Mouse (Mus musculus): ENCODE results near the gene Galnt7. TPM values are rescaled to one million over a fixed set of nuclear protein-coding genes. Genes with fewer than 3 reads are reported as not detected.
A peak's percentile ranks its signal among the peaks of the same experiment; 100 is the strongest.

The Galnt7 gene
- total RNA-seq, 4 experiments from 2014 or later: 10.1 to 12.0 (median 10.4) TPM

- peak in 1 of 2 experiments; percentile 62 for DNase-seq (ENCODE audit: low spot score in 2 of 2)
These were observed 149.2 kb downstream of the Galnt7 start for GRCm38 (mm10) chr8:57503641-57504040.

DNA sequence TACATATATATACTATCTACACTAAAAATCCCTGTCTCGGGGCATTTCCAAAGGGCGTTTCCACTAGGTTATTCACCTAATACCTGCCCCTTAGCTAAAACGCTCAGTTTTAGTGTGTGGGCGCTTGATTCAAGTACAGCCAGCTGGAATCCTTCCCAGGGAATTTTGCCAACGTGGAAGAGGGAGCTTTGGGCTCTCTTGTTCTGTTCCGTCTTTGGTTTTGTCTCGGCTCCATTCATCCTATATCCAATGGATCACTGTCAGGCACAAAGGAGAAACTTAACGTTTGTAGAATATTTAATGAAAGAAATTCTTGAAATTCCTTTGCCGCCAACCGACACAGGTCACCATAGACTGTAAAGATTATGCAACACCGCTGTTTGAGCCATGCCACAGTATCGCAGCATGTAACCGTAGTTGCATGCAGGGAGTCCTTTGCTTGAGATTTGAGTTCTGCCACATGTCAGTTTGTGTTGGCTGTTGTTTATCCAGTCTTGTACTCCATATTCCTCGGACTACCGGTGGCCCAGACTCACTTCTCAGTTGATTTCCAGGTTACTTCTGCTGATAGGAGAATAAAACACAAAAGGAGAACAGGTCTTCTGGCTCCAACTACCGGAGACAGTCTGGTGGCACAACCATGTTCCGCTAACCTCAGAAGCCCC, 153.9 kb downstream of the Galnt7 start:
- no peak for DNase-seq (ENCODE audit: low spot score in 2 of 2)

- no peak for DNase-seq (ENCODE audit: low spot score in 2 of 2)
These were observed 154.4 kb downstream of the Galnt7 start for GRCm38 (mm10) chr8:57498494-57498846.

DNA sequence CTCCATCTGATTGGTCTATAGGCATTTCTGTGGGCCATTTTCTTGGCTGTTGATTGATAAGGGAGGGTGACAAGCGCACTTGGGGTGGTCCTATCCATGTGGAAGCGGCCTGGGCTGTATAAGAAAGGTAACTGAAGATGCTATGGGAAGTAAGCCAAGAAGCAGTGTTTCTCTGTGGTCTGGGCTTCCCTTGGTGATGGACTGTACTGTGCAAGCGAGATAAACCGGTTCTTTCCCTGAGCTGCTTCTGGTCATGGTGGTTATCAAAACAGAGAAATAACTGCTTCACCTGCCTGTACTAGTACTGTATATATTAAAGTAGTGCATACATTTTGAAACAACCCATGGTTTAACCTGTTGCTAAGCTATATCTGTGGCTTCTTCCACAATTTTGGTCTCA, 161.0 kb downstream of the Galnt7 start:
- DNase-seq (ENCODE audit: low spot score in 2 of 2): no peak

GRCm38 (mm10) chr8:57489896-57490295, 162.9 kb downstream of the Galnt7 start:
- no peak for DNase-seq (ENCODE audit: low spot score in 2 of 2)

DNA sequence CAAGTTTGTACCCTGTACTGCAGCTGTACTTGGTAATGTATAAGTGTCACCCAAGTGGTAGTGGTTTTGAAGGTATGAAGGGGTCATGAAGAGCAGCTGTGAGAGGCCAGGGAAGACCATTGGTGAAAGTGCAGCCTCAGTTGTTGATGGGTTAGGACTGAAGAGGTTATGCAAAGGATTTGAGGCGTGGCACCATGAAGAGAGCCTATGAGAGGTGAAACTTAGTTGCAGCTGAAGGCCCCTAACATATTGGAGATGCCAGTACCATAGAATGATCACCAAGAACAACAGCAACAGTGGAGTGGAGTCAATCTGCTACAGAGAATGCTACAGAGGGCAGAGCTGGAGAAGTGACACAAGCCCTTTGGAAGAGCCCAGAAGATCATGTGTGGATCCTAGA, 163.5 kb downstream of the Galnt7 start:
- no peak for DNase-seq (ENCODE audit: low spot score in 2 of 2)

DNA sequence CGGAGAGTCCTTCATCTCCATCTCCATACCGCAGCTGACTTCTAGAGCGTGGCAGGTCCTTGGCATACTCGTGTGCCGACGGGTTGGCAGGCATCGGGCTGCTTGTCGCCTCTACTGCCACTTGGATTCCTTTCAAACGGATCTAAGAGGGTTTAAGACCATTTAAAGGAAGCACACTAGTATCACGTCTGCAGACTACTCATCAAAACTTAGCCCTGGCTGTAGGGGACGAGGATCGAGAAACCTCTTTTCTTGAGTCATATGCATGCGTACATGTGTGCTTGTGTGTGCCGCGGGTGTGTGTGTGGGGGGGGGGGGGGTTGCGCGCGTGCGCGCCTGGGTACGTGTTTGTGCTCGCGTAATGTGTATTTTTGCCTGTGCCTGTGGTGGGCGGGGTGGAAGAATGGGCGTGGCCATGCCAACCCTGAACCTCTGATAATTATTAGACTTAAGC, 164.5 kb downstream of the Galnt7 start:
- DNase-seq (ENCODE audit: low spot score in 2 of 2): peak; percentile 27 to 34

DNA sequence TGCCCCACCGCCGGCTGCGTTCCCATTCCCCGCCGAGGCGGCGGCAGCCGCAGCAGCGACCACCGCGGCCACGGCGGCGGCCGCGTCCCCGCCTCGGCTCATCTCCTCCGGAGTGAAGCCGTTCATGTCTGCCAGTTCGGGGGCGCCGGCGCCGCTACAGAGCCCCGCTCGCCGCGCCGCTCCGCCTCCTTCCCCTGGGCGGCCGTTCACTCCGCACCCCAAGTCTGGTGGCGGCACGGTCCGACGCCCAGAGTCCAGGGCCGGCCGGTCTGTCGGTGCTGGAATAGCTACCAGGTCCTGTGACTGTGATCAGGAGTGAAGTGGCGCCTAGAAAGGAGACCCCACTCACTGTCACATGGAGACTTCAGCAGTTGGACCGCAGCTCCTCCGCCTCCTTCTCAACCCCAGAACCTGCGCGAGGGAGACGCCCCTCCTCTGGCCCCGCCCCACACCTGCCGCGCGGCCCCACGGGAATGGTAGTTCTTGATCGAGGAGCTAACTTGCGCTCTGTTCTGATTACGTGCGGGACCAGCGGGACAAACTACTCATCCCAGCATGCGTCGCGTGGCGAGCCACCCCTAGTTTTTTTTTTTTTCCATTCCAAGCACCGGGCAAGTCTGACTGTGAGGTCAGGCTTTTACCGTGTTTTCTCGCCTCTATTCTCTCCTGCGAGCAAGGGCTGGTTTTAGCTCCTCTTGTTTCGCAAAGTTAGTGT, 165.2 kb downstream of the Galnt7 start, which contains the start of gene Sap30:
Gene Sap30, minus strand, starts transcription at position 420 of the 715 bp plus-strand sequence.
- DNase-seq (ENCODE audit: low spot score in 2 of 2): peak; percentile 93 to 97

GRCm38 (mm10) chr8:57486491-57487440, 166.1 kb downstream of the Galnt7 start:
- peak; percentile 16 to 40 for DNase-seq (ENCODE audit: low spot score in 2 of 2)

- DNase-seq (ENCODE audit: low spot score in 2 of 2): no peak
These were observed 172.2 kb downstream of the Galnt7 start for GRCm38 (mm10) chr8:57480606-57481005.

DNA sequence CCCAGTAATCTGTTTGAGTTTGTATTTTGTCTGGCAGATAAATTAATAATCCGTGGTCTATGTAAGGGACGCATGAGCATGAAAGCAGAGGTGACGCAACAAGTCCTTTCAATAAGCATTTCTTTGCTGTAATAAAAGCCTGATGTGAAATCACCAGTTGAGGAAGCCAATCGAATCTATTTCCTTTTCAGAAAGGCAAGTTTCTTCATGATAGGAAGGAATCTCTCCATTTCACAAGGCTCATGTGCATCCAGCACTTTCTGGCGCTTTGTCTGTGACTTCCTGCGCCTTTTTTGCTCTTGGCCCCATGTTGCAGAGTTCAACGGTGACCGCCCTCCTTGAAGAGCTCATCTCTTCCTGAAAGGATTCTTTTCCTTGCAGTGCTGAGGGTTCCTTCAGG, 173.1 kb downstream of the Galnt7 start:
- no peak for DNase-seq (ENCODE audit: low spot score in 2 of 2)

- no peak for DNase-seq (ENCODE audit: low spot score in 2 of 2)
These were observed 174.4 kb downstream of the Galnt7 start for GRCm38 (mm10) chr8:57478406-57478805.

Other genes starting within 250 kb of the Galnt7 start
- gene Scrg1, start 197.1 kb downstream of the Galnt7 start, total RNA-seq (2022): 10 to 100 TPM; 36.6 to 53.2 (median 41.0) TPM
- 10 to 100 TPM in 1 of 4 experiments, 1 to 10 TPM in 3; 5.3 to 11.1 (median 8.1) TPM for gene Sap30, start 165.2 kb downstream of the Galnt7 start, total RNA-seq (2022)
- 1 to 10 TPM; 4.7 to 9.3 (median 5.8) TPM for gene Hmgb2, start 141.1 kb downstream of the Galnt7 start, total RNA-seq (2022)